Mouse (Mus musculus): ENCODE data around the gene Ccdc27.

GRCm38 (mm10) chr4:154081974-154082373 is 39.5 kb upstream of the Ccdc27 start:
- TF ChIP-seq POLR2A (IDR thresholded peaks at IDR 0.05; ENCODE audit: low read depth, low read length) (no peak), CTCF (IDR thresholded peaks at IDR 0.05; ENCODE audit: extremely low read depth, insufficient read depth, insufficient read length, insufficient replicate concordance) (no peak)
